Mouse (Mus musculus): ENCODE measurements around the gene Hist2h2be. TPM values are rescaled to one million over a fixed set of nuclear protein-coding genes. Genes with fewer than 3 reads are reported as not detected.
"Not testable (repeated sequence)": the region's sequence is repeated elsewhere in the genome, so short reads cannot be mapped to it uniquely, and the experiment has no call there.

Gene Hist2h2be
- polyA plus RNA-seq (2012; rRNA removed) (8.7 and 8.9 TPM in 2 replicates), polyA plus RNA-seq (2014; fragmentation: Nextera tagmentation; extraction: Ambion mirVana) (6.4 and 9.1 TPM in 2 replicates)

DNA sequence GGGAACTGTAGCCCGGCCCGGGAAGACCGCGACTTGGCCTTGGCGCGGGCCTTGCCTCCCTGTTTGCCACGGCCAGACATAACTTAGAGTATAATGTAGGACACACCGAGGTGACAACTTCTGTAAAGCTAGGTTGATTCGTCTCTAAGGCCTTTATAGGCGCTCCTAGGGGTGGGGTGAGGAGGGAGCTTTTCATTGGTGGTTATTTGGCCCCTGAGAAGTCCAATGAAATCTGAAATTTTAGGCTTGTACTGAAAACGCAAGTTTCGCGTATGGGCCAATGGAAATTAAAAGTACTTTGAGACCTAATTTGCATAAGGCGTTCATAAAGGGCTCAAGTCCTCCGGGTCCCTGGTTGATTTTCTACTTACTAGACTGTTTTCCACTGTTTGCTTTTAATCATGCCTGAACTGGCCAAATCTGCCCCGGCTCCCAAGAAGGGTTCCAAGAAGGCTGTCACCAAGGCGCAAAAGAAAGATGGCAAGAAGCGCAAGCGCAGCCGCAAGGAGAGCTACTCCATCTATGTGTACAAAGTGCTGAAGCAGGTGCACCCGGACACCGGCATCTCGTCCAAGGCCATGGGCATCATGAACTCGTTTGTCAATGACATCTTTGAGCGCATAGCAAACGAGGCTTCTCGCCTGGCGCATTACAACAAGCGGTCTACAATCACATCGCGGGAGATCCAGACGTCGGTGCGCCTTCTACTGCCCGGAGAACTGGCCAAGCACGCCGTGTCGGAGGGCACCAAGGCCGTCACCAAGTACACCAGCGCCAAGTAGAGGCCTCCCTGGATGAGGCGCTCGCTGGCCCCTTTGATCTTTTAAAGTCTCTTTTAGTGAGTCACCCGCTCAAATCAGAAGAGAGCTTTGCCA lies at the start of gene Hist2h2be, which contains the start of gene Hist2h2ac:
TSS of gene Hist2h2be (plus strand) at position 355 of the 875 bp plus-strand sequence.
TSS of gene Hist2h2ac (minus strand) at position 116 of the 875 bp plus-strand sequence.
- Histone ChIP-seq H3K4me3 (ENCODE audit: insufficient read depth in 1 of 2, low read depth in 2 of 2, low read length in 2 of 2) (peak within 1 kb of the TSS; percentile 73 to 79), H3K9me3 (ENCODE audit: control insufficient read depth, low read length) (no peaks in the 10 kb centered on the region), H3K27ac (peak within 1 kb of the TSS; percentile 100), H3K36me3 (replicated peaks; ENCODE audit: control insufficient read depth, insufficient read depth, low read depth) (no peaks in the 10 kb centered on the region), H3K9ac (replicated peaks) (peak within 1 kb of the TSS; percentile 99), H3K27me3 (ENCODE audit: control insufficient read depth, insufficient read depth, low read length) (no peaks in the 10 kb centered on the region), H3K4me2 (ENCODE audit: low read depth) (peak within 1 kb of the TSS; percentile 81), H3K4me1 (replicated peaks; ENCODE audit: control insufficient read depth in 2 of 2, insufficient read depth in 2 of 2, low read length in 1 of 2) (peaks cover 37 to 48% of the 10 kb centered on the region in 2 experiments)
- peak; percentile 87 for ATAC-seq (ENCODE audit: insufficient read depth)
- TF ChIP-seq EP300 (IDR thresholded peaks at IDR 0.05; ENCODE audit: low read depth) (peak; percentile 57), CTCF (IDR thresholded peaks at IDR 0.05; ENCODE audit: low read depth) (no peak)
- DNase-seq (ENCODE audit: low read depth in 3 of 3, low spot score in 3 of 3) = peak; percentile 94 to 98 (median 95)
- WGBS (ENCODE audit: insufficient replicate concordance) = under 1% methylated on average over 43 of the region's 43 CpGs

DNA sequence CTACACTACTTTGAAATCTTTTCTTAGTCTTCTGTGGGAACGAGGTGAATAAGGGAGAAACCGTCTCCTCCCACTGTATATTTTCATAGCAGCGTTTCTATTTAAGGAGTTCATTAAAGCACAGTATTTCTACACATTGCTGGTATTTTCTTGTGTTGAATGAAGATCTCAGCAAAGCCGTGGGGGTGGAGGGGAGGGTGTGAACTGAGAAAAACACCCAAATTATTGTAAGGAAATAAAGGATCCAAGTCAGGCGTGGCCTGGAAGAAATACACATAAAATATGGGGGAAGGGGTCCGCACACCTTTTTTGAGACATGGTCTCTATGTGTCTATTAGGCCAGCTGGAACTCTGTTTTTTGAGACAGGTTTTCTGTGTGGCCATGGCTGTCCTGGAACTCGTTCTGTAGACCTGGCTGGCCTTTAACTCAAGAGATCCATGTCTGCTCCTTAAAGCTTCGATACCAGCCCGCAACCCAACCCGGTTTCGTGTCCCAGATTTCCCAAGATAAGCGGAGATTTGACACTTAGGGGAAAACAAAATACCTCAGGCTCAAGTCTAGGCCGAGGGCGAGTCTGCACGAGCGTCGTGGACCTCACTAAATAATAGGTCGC lies 49.2 kb upstream of the Hist2h2be start:
- 15% methylated on average over 18 of the region's 18 CpGs for WGBS (ENCODE audit: insufficient replicate concordance)
- Histone ChIP-seq H3K36me3 (replicated peaks; ENCODE audit: control insufficient read depth, insufficient read depth, low read depth) (peaks cover 27% of the 10 kb centered on the region), H3K27ac (peak overlapping the region; percentile 92), H3K9ac (replicated peaks) (peak overlapping the region; percentile 90), H3K9me3 (ENCODE audit: control insufficient read depth, low read length) (no peaks in the 10 kb centered on the region), H3K4me3 (ENCODE audit: insufficient read depth in 1 of 2, low read depth in 2 of 2, low read length in 2 of 2) (peak overlapping the region; percentile 65 to 92), H3K4me1 (replicated peaks; ENCODE audit: control insufficient read depth in 2 of 2, insufficient read depth in 2 of 2, low read length in 1 of 2) (peaks cover 7 to 12% of the 10 kb centered on the region in 2 experiments; a peak in 3 of 4 replicates), H3K27me3 (ENCODE audit: control insufficient read depth, insufficient read depth, low read length) (no peaks in the 10 kb centered on the region), H3K4me2 (ENCODE audit: low read depth) (peak overlapping the region; percentile 94)
- DNase-seq (ENCODE audit: low read depth in 3 of 3, low spot score in 3 of 3) = no peak
- no peak; the same call in 1 of the 2 replicates for ATAC-seq (ENCODE audit: insufficient read depth)
- no peak for TF ChIP-seq CTCF (IDR thresholded peaks at IDR 0.05; ENCODE audit: low read depth)
- TF ChIP-seq EP300 (IDR thresholded peaks at IDR 0.05; ENCODE audit: low read depth) = no peak

DNA sequence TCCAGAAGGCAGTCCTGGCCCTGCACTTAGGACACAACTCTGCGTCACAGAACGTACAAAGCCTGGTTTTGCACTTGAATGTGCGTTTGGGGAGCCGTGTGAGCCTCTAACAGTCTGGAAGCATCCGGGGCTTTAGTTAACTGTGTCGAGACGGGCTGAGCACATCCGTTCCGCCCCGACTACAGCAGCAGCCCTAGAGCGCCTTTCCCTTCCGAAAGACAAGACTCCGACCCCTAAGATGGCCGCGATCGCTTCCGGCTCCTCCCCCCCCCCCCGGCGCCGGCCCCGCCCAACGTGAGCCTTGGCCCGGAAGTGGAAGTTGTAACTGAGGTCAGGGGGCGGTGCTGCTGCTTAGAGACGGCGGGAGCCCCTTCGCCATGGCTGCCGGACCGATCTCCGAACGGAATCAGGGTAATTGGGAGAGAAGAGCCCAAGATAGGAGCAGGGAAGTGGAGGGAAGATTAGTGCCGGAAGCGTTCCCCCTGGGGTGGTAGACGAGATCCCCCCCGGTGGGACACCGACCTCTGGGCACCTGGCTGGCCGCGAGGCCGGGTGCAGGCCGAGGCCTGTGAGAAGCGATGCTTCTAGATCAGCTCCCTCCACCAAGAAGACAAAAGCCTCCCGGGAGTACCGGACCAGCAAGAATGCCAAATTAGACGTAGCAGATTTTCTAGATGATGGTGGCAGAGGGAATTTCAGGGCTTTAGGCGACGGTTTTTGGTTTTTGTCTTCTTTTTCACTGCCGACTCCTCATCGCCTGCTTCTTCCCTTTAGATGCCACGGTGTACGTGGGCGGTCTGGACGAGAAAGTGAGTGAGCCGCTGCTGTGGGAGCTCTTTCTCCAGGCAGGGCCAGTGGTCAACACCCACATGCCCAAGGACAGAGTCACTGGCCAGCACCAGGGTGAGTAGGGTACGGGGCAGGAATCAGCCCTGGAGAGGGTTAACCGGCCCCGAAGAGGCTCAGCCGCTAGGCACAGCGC lies 48.4 kb upstream of the Hist2h2be start, which contains the start of gene Sf3b4:
TSS of gene Sf3b4 (plus strand) at position 136 of the 982 bp plus-strand sequence.
- peak within 1 kb of the TSS; percentile 65 to 93 for H3K4me3 ChIP-seq (ENCODE audit: insufficient read depth in 1 of 2, low read depth in 2 of 2, low read length in 2 of 2)
- DNase-seq (ENCODE audit: low read depth in 3 of 3, low spot score in 3 of 3) (peak; percentile 79 to 90 (median 82)), ATAC-seq (ENCODE audit: insufficient read depth) (peak; percentile 90)
- H3K4me1 ChIP-seq (replicated peaks; ENCODE audit: control insufficient read depth in 2 of 2, insufficient read depth in 2 of 2, low read length in 1 of 2) = peaks cover 7 to 12% of the 10 kb centered on the region in 2 experiments; a peak in 3 of 4 replicates
- peak within 1 kb of the TSS; percentile 90 for H3K9ac ChIP-seq (replicated peaks)
- WGBS (ENCODE audit: insufficient replicate concordance) = under 1% methylated on average over 58 of the region's 58 CpGs
- no peak for TF ChIP-seq CTCF (IDR thresholded peaks at IDR 0.05; ENCODE audit: low read depth)
- no peak; the same call in none of the 2 replicates for TF ChIP-seq EP300 (IDR thresholded peaks at IDR 0.05; ENCODE audit: low read depth)
- H3K36me3 ChIP-seq (replicated peaks; ENCODE audit: control insufficient read depth, insufficient read depth, low read depth) = peaks cover 32% of the 10 kb centered on the region
- no peaks in the 10 kb centered on the region for H3K27me3 ChIP-seq (ENCODE audit: control insufficient read depth, insufficient read depth, low read length)
- peak within 1 kb of the TSS; percentile 94 for H3K4me2 ChIP-seq (ENCODE audit: low read depth)
- no peaks in the 10 kb centered on the region for H3K9me3 ChIP-seq (ENCODE audit: control insufficient read depth, low read length)
- peak within 1 kb of the TSS; percentile 92 for H3K27ac ChIP-seq

DNA sequence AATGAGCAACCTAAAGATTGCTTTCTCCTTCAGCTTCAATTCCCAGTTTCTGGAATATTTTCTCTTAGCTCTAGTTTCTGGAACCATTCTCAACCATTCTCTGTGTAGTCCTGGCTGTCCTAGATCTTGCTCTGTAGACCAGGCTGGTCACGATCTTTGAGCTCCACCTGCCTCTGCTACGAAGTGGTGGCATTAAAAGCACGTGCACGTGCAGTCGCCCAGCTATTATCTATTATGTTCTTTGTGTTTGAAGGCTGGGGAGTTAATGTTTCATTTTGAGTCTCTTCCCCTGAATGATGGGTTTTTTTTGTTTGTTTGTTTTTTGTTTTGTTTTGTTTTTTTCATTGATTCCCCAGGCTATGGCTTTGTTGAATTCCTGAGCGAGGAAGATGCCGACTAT lies 47.7 kb upstream of the Hist2h2be start:
- no peak for DNase-seq (ENCODE audit: low read depth in 3 of 3, low spot score in 3 of 3)
- ATAC-seq (ENCODE audit: insufficient read depth) = no peak
- Histone ChIP-seq H3K4me1 (replicated peaks; ENCODE audit: control insufficient read depth in 2 of 2, insufficient read depth in 2 of 2, low read length in 1 of 2) (peaks cover 7 to 12% of the 10 kb centered on the region in 2 experiments; a peak in 3 of 4 replicates), H3K27me3 (ENCODE audit: control insufficient read depth, insufficient read depth, low read length) (no peaks in the 10 kb centered on the region), H3K36me3 (replicated peaks; ENCODE audit: control insufficient read depth, insufficient read depth, low read depth) (peaks cover 38% of the 10 kb centered on the region), H3K9ac (replicated peaks) (peak overlapping the region; percentile 90), H3K9me3 (ENCODE audit: control insufficient read depth, low read length) (no peaks in the 10 kb centered on the region), H3K4me3 (ENCODE audit: insufficient read depth in 1 of 2, low read depth in 2 of 2, low read length in 2 of 2) (peak overlapping the region; percentile 65 to 93), H3K4me2 (ENCODE audit: low read depth) (peak overlapping the region; percentile 94), H3K27ac (no peak overlapping the region)
- 25% methylated on average over 7 of the region's 7 CpGs for WGBS (ENCODE audit: insufficient replicate concordance)
- no peak for TF ChIP-seq CTCF (IDR thresholded peaks at IDR 0.05; ENCODE audit: low read depth)
- no peak for TF ChIP-seq EP300 (IDR thresholded peaks at IDR 0.05; ENCODE audit: low read depth)

- not testable (repeated sequence) for H3K9me3 ChIP-seq (ENCODE audit: control insufficient read depth, low read length); DNase-seq (ENCODE audit: low read depth in 3 of 3, low spot score in 3 of 3); ATAC-seq (ENCODE audit: insufficient read depth); H3K27ac ChIP-seq; H3K9ac ChIP-seq (replicated peaks); H3K27me3 ChIP-seq (ENCODE audit: control insufficient read depth, insufficient read depth, low read length)
- 75% methylated on average over 4 of the region's 4 CpGs for WGBS (ENCODE audit: insufficient replicate concordance)
- H3K36me3 ChIP-seq (replicated peaks; ENCODE audit: control insufficient read depth, insufficient read depth, low read depth) = peaks cover 38% of the 10 kb centered on the region
- 0 out of 4 replicates have a peak overlapping the region, but pooled peaks have one; percentile 2 to 14 for H3K4me3 ChIP-seq (ENCODE audit: insufficient read depth in 1 of 2, low read depth in 2 of 2, low read length in 2 of 2)
- peaks cover 7 to 12% of the 10 kb centered on the region in 2 experiments; a peak in 3 of 4 replicates for H3K4me1 ChIP-seq (replicated peaks; ENCODE audit: control insufficient read depth in 2 of 2, insufficient read depth in 2 of 2, low read length in 1 of 2)
- H3K4me2 ChIP-seq (ENCODE audit: low read depth) = peak overlapping the region; percentile 94
These were observed 46.9 kb upstream of the Hist2h2be start for GRCm38 (mm10) chr3:96174042-96174441.
